Mouse (Mus musculus) liver, postnatal 0 days (tissue): ENCODE measurements at regions not wholly inside any gene's neighbourhood (a gene's known extent, or its start where the extent isn't known, plus 50 kb on each side); places are given as distances from the start of the nearest gene placed in this dataset.

Experiments used
- ATAC-seq: fragments of 200-750 bp; cut with Nextera tagmentation; 2 replicates; pipeline ENCODE4 v1.8.0; 2017; ENCODE audit warnings: mild to moderate bottlenecking, moderate library complexity
- DNase-seq: peaks from one replicate; pipeline ENCODE4 v3.0.0-alpha.2; 2016
- H3K27ac ChIP-seq: fragments of 300-500 bp; sonication (generic); 2 replicates; pipeline ENCODE4 v1.5.1; 2014; ENCODE audit warnings: antibody characterized with exemption, moderate library complexity, mild to moderate bottlenecking, low read depth
- H3K27me3 ChIP-seq: fragments of 300-500 bp; sonication (generic); 2 replicates; pipeline ENCODE4 v1.6.1; 2014; ENCODE audit warnings: low read length, control low read depth, mixed read lengths; ENCODE audit not compliant: insufficient read depth
- H3K36me3 ChIP-seq: fragments of 300-500 bp; sonication (generic); replicated peaks from 2 replicates; pipeline ENCODE4 v1.6.1; 2014; ENCODE audit warnings: mild to moderate bottlenecking, control low read depth, low read length, moderate library complexity, mixed read lengths; ENCODE audit not compliant: insufficient read depth
- H3K4me1 ChIP-seq: fragments of 300-500 bp; sonication (generic); 2 replicates; pipeline ENCODE4 v1.6.1; 2014; ENCODE audit warnings: antibody characterized with exemption, mild to moderate bottlenecking, control low read depth; ENCODE audit not compliant: insufficient read depth
- H3K4me2 ChIP-seq: fragments of 300-500 bp; sonication (generic); 2 replicates; pipeline ENCODE4 v1.6.1; 2014; ENCODE audit warnings: low read depth, mild to moderate bottlenecking, low read length, moderate library complexity, mixed read lengths
- H3K4me3 ChIP-seq: fragments of 300-500 bp; sonication (generic); 2 replicates; pipeline ENCODE4 v1.5.1; 2014; ENCODE audit warnings: low read depth, low read length
- H3K9ac ChIP-seq: fragments of 300-500 bp; sonication (generic); replicated peaks from 2 replicates; pipeline ENCODE4 v1.6.1; 2014; ENCODE audit warnings: mild to moderate bottlenecking, moderate library complexity
- H3K9me3 ChIP-seq: fragments of 300-500 bp; sonication (generic); 2 replicates; pipeline ENCODE4 v1.6.1; 2016; ENCODE audit warnings: mild to moderate bottlenecking, control low read depth, low read length, mixed read lengths
- CTCF ChIP-seq: sonication (generic); IDR thresholded peaks from 2 replicates; pipeline ENCODE4 v1.5.1; 2016; ENCODE audit warnings: antibody characterized with exemption, low read depth
- EP300 ChIP-seq: IDR thresholded peaks from 2 replicates; pipeline ENCODE4 v1.6.1; 2016; ENCODE audit warnings: antibody characterized with exemption, low read depth, mild to moderate bottlenecking
- WGBS: fragments of 180-500 bp; shearing (Covaris S2); extraction: QIAGEN DNeasy Blood & Tissue Kit; methylation state at CpG from one replicate; pipeline ENCODE4 v1.1.7; 2014; ENCODE audit not compliant: insufficient replicate concordance; 5-methylcytosine and 5-hydroxymethylcytosine counted together

- no peak for DNase-seq
- Histone ChIP-seq H3K4me2 (no peak overlapping the region), H3K9me3 (no peaks in the 10 kb centered on the region), H3K36me3 (no peaks in the 10 kb centered on the region), H3K4me3 (no peak overlapping the region), H3K4me1 (peaks cover 11% of the 10 kb centered on the region), H3K27ac (no peak overlapping the region), H3K9ac (no peak overlapping the region), H3K27me3 (no peaks in the 10 kb centered on the region)
- WGBS, result 45% methylated on average over 10 of the region's 10 CpGs
- ATAC-seq, result no peak
- TF ChIP-seq EP300 (no peak), CTCF (no peak)
Observed at GRCm38 (mm10) chr7:70870841-70871534, 480.3 kb downstream of the Gm10295 start.

- H3K4me3 ChIP-seq, result no peak overlapping the region
- no peaks in the 10 kb centered on the region for H3K36me3 ChIP-seq
- no peaks in the 10 kb centered on the region for H3K27me3 ChIP-seq
- TF ChIP-seq CTCF (no peak), EP300 (no peak)
- 45% methylated on average over 1 of the region's 1 CpGs for WGBS
- H3K9me3 ChIP-seq, result no peaks in the 10 kb centered on the region
- no peak overlapping the region for H3K9ac ChIP-seq
- H3K27ac ChIP-seq, result no peak overlapping the region
- no peak overlapping the region for H3K4me2 ChIP-seq
- ATAC-seq (peak; percentile 80), DNase-seq (no peak)
- peaks cover 11% of the 10 kb centered on the region for H3K4me1 ChIP-seq
Observed at GRCm38 (mm10) chr7:70869125-70869524, 482.2 kb downstream of the Gm10295 start.

- no peak overlapping the region for H3K27ac ChIP-seq
- no peaks in the 10 kb centered on the region for H3K4me1 ChIP-seq
- TF ChIP-seq EP300, result no peak
- no peak for TF ChIP-seq CTCF
- WGBS, result 81% methylated on average over 4 of the region's 4 CpGs
- H3K4me2 ChIP-seq, result no peak overlapping the region
- no peaks in the 10 kb centered on the region for H3K9me3 ChIP-seq
- no peaks in the 10 kb centered on the region for H3K27me3 ChIP-seq
- DNase-seq, result no peak
- no peak overlapping the region for H3K9ac ChIP-seq
- no peak overlapping the region for H3K4me3 ChIP-seq
- no peak for ATAC-seq
- no peaks in the 10 kb centered on the region for H3K36me3 ChIP-seq
Observed at GRCm38 (mm10) chr7:70859957-70860356, 491.3 kb downstream of the Gm10295 start.

- no peak overlapping the region for H3K27ac ChIP-seq
- H3K9ac ChIP-seq, result no peak overlapping the region
- no peak for ATAC-seq
- no peak overlapping the region for H3K4me3 ChIP-seq
- no peaks in the 10 kb centered on the region for H3K36me3 ChIP-seq
- no peaks in the 10 kb centered on the region for H3K27me3 ChIP-seq
- 86% methylated on average over 2 of the region's 2 CpGs for WGBS
- H3K9me3 ChIP-seq, result no peaks in the 10 kb centered on the region
- H3K4me2 ChIP-seq, result no peak overlapping the region
- H3K4me1 ChIP-seq, result no peaks in the 10 kb centered on the region
- TF ChIP-seq EP300, result no peak
- no peak for TF ChIP-seq CTCF
- no peak for DNase-seq
Observed at GRCm38 (mm10) chr7:70850726-70851125, 484.2 kb upstream of the Nr2f2 start.

- ATAC-seq (no peak), DNase-seq (no peak)
- WGBS, result 86% methylated on average over 4 of the region's 4 CpGs
Observed at GRCm38 (mm10) chr7:70848016-70848776, 481.7 kb upstream of the Nr2f2 start.

GRCm38 (mm10) chr7:70847450-70847993, 481.0 kb upstream of the Nr2f2 start:
- WGBS, result 83% methylated on average over 8 of the region's 8 CpGs
- ATAC-seq, result no peak
- H3K4me1 ChIP-seq, result no peaks in the 10 kb centered on the region
- no peak for TF ChIP-seq EP300
- TF ChIP-seq CTCF, result no peak
- DNase-seq, result no peak
- no peaks in the 10 kb centered on the region for H3K36me3 ChIP-seq
- H3K4me2 ChIP-seq, result no peak overlapping the region
- no peak overlapping the region for H3K4me3 ChIP-seq
- no peak overlapping the region for H3K9ac ChIP-seq
- no peaks in the 10 kb centered on the region for H3K27me3 ChIP-seq
- no peaks in the 10 kb centered on the region for H3K9me3 ChIP-seq
- H3K27ac ChIP-seq, result no peak overlapping the region

More at GRCm38 (mm10) chr7:70848016-70848776, 481.7 kb upstream of the Nr2f2 start:
- no peak overlapping the region for H3K9ac ChIP-seq
- no peak overlapping the region for H3K27ac ChIP-seq
- no peak for TF ChIP-seq CTCF
- TF ChIP-seq EP300, result no peak
- no peak overlapping the region for H3K4me2 ChIP-seq
- H3K36me3 ChIP-seq, result no peaks in the 10 kb centered on the region
- H3K4me3 ChIP-seq, result no peak overlapping the region
- no peaks in the 10 kb centered on the region for H3K4me1 ChIP-seq
- no peaks in the 10 kb centered on the region for H3K9me3 ChIP-seq
- H3K27me3 ChIP-seq, result no peaks in the 10 kb centered on the region
